In genomic region chr1:75278228-75278627, GRCm38 (mm10) we compare ENCODE assay signal across 12 mouse cellular contexts. TPM values are rescaled to one million over a fixed set of nuclear protein-coding genes. Genes with fewer than 3 reads are reported as not detected.
A peak's percentile ranks its signal among the peaks of the same experiment; 100 is the strongest.
DNase-seq lines count a peak whose midpoint lies in the region; ATAC-seq lines count a peak whose summit lies in the region.
"Had no signal": no experiment of that assay in that cellular context is flagged by ENCODE, and none has a peak within 500 bp of the region (broad histone marks: within the 10 kb centered on the region; RNA-seq: fewer than 3 reads in every experiment).

Gene Resp18, minus strand, starts transcription at chr1:75278415.

- H3K36me3 ChIP-seq in kidney, embryonic 15.5 days: no peaks in the 10 kb centered on the region
- no peaks in the 10 kb centered on the region for H3K36me3 ChIP-seq in forebrain, embryonic 10.5 days (replicated peaks)
- 0 out of 2 replicates have a peak, but pooled peaks cover 2% of the 10 kb centered on the region for H3K36me3 ChIP-seq in neural tube, embryonic 15.5 days

- no peaks in the 10 kb centered on the region for H3K9me3 ChIP-seq in kidney, embryonic 15.5 days (replicated peaks)
- peaks cover 14% of the 10 kb centered on the region for H3K9me3 ChIP-seq in forebrain, embryonic 10.5 days
- H3K9me3 ChIP-seq in neural tube, embryonic 15.5 days (replicated peaks): no peaks in the 10 kb centered on the region

- no peak for DNase-seq in kidney, postnatal 4 days
- DNase-seq in forebrain, embryonic 10.5 days (ENCODE audit: extremely low spot score, low spot score): no peak
- DNase-seq in layer of hippocampus, postnatal 10 days (ENCODE audit: low spot score in 2 of 2): no peak
- DNase-seq in ovary, postnatal 10 days (ENCODE audit: low spot score): no peak
- no peak for DNase-seq in urinary bladder, adult 18-20 months (ENCODE audit: low spot score in 2 of 2)
- DNase-seq: kidney, adult 11 months; lung, postnatal 14 days had no signal

- no peak within 1 kb of the TSS for H3K27ac ChIP-seq in kidney, embryonic 15.5 days
- H3K27ac ChIP-seq in forebrain, embryonic 10.5 days: no peak within 1 kb of the TSS
- H3K27ac ChIP-seq in neural tube, embryonic 15.5 days (replicated peaks): peak within 1 kb of the TSS; percentile 73

- H3K4me2 ChIP-seq in kidney, embryonic 15.5 days: no peak within 1 kb of the TSS
- peak within 1 kb of the TSS; percentile 61 for H3K4me2 ChIP-seq in neural tube, embryonic 15.5 days

- no peaks in the 10 kb centered on the region for H3K4me1 ChIP-seq in kidney, embryonic 15.5 days
- H3K4me1 ChIP-seq in forebrain, embryonic 10.5 days: peaks cover 8% of the 10 kb centered on the region
- peaks cover 5% of the 10 kb centered on the region; the same call in 1 of the 2 replicates for H3K4me1 ChIP-seq in neural tube, embryonic 15.5 days

- no peak within 1 kb of the TSS for H3K4me3 ChIP-seq in kidney, embryonic 15.5 days (replicated peaks)
- peak within 1 kb of the TSS; percentile 27; the same call in 1 of the 2 replicates for H3K4me3 ChIP-seq in forebrain, embryonic 10.5 days
- H3K4me3 ChIP-seq in neural tube, embryonic 15.5 days (replicated peaks): peak within 1 kb of the TSS; percentile 47

- H3K27me3 ChIP-seq in kidney, embryonic 15.5 days: peaks cover 39% of the 10 kb centered on the region
- peaks cover 30% of the 10 kb centered on the region for H3K27me3 ChIP-seq in forebrain, embryonic 10.5 days (ENCODE audit: poor library complexity, severe bottlenecking)
- H3K27me3 ChIP-seq in neural tube, embryonic 15.5 days (replicated peaks): peaks cover 15% of the 10 kb centered on the region

- ATAC-seq in kidney, embryonic 15.5 days (replicated peaks; ENCODE audit: low FRiP score): no peak
- peak; percentile 81 for ATAC-seq in neural tube, embryonic 15.5 days (ENCODE audit: low FRiP score)
- ATAC-seq in megakaryocyte progenitor cell, adult 5-6 weeks (replicated peaks; ENCODE audit: poor library complexity): no peak

- WGBS in kidney, embryonic 15.5 days: 4% methylated on average over 13 of the region's 13 CpGs
- WGBS in forebrain, embryonic 10.5 days: 3% methylated on average over 13 of the region's 13 CpGs
- WGBS in neural tube, embryonic 15.5 days: 7% methylated on average over 13 of the region's 13 CpGs

- H3K9ac ChIP-seq in kidney, embryonic 15.5 days: no peak within 1 kb of the TSS
- H3K9ac ChIP-seq in neural tube, embryonic 15.5 days (replicated peaks): peak within 1 kb of the TSS; percentile 55

RNA-seq across cellular contexts. Expression of gene Resp18, which starts in this region (rescaled TPM):
- 1.5 and 10.1 TPM in 2 replicates for polyA plus RNA-seq in kidney, embryonic 15.5 days (2015; fragmentation: Nextera tagmentation; extraction: Ambion mirVana)
- polyA plus RNA-seq in forebrain, embryonic 10.5 days (2016; fragmentation: Nextera tagmentation; extraction: Ambion mirVana): 2.6 and 3.4 TPM in 2 replicates
- 100 to 1,000 TPM; 108 to 111 TPM for total RNA-seq in layer of hippocampus, postnatal 10 days (2021)
- polyA plus RNA-seq in neural tube, embryonic 15.5 days (2015; fragmentation: Nextera tagmentation; extraction: Ambion mirVana): 241 and 302 TPM in 2 replicates
- not detected in 2 replicates for total RNA-seq in megakaryocyte progenitor cell, adult 5-6 weeks (2015)
- not detected in 2 replicates for total RNA-seq in megakaryocyte progenitor cell, adult 5-6 weeks (2017)
- polyA plus RNA-seq: C2C12; spleen, adult 2 months had no signal

Comparison
In these comparisons a context has a peak if more than half of its experiments do, and no peak if none do; other contexts are left out.
1. RNA of gene Resp18 (total RNA-seq): 108 to 111 TPM in layer of hippocampus, postnatal 10 days; not detected in megakaryocyte progenitor cell, adult 5-6 weeks; every median in the first group is over 100 times any median in the second.
2. RNA of gene Resp18 (polyA plus RNA-seq): 241 to 302 TPM in neural tube, embryonic 15.5 days; 1.5 to 10.1 TPM in kidney, embryonic 15.5 days and 2.6 to 3.4 TPM in forebrain, embryonic 10.5 days; every median in the first group is over 10 times any median in the second.